Mouse (Mus musculus): ENCODE measurements around the gene Dok5. TPM values are rescaled to one million over a fixed set of nuclear protein-coding genes. Genes with fewer than 3 reads are reported as not detected.
A peak's percentile ranks its signal among the peaks of the same experiment; 100 is the strongest.

Gene Dok5
- polyA plus RNA-seq, 1 experiment from 2014 or later = 0.95 TPM

GRCm38 (mm10) chr2:170771555-170771954, 39.9 kb downstream of the Dok5 start:
- 11% methylated on average over 1 of the region's 1 CpGs for WGBS
- Histone ChIP-seq H3K4me2 (ENCODE audit: low read depth, severe bottlenecking) (no peak overlapping the region), H3K4me3 (ENCODE audit: low read depth, low read length) (no peak overlapping the region), H3K9ac (ENCODE audit: low read length) (no peak overlapping the region), H3K4me1 (ENCODE audit: control insufficient read depth, insufficient read depth, low read length) (peaks cover 2% of the 10 kb centered on the region; the same call in 1 of the 2 replicates), H3K36me3 (ENCODE audit: control insufficient read depth, insufficient read depth, low read length) (no peaks in the 10 kb centered on the region), H3K27ac (replicated peaks; ENCODE audit: low read depth, low read length) (no peak overlapping the region), H3K27me3 (ENCODE audit: control insufficient read depth, insufficient read depth, low read length) (no peaks in the 10 kb centered on the region), H3K9me3 (ENCODE audit: control insufficient read depth, low read length) (no peaks in the 10 kb centered on the region)
- ATAC-seq (ENCODE audit: insufficient number of reproducible peaks, low FRiP score, low TSS enrichment, low read depth) = no peak
- no peak for DNase-seq (ENCODE audit: low spot score)

GRCm38 (mm10) chr2:170772126-170772884, 40.7 kb downstream of the Dok5 start:
- ATAC-seq (ENCODE audit: insufficient number of reproducible peaks, low FRiP score, low TSS enrichment, low read depth) (no peak), DNase-seq (ENCODE audit: low spot score) (peak; percentile 49)
- H3K36me3 ChIP-seq (ENCODE audit: control insufficient read depth, insufficient read depth, low read length) = no peaks in the 10 kb centered on the region
- no peak overlapping the region for H3K9ac ChIP-seq (ENCODE audit: low read length)
- H3K4me1 ChIP-seq (ENCODE audit: control insufficient read depth, insufficient read depth, low read length) = peaks cover 2% of the 10 kb centered on the region; the same call in 1 of the 2 replicates
- H3K27ac ChIP-seq (replicated peaks; ENCODE audit: low read depth, low read length) = no peak overlapping the region
- H3K4me3 ChIP-seq (ENCODE audit: low read depth, low read length) = 0 out of 2 replicates have a peak overlapping the region, but pooled peaks have one; percentile 1
- H3K4me2 ChIP-seq (ENCODE audit: low read depth, severe bottlenecking) = peak overlapping the region; percentile 37
- H3K9me3 ChIP-seq (ENCODE audit: control insufficient read depth, low read length) = no peaks in the 10 kb centered on the region
- H3K27me3 ChIP-seq (ENCODE audit: control insufficient read depth, insufficient read depth, low read length) = no peaks in the 10 kb centered on the region
- 11% methylated on average over 19 of the region's 19 CpGs for WGBS

- Histone ChIP-seq H3K4me3 (ENCODE audit: low read depth, low read length) (no peak overlapping the region), H3K9me3 (ENCODE audit: control insufficient read depth, low read length) (no peaks in the 10 kb centered on the region), H3K36me3 (ENCODE audit: control insufficient read depth, insufficient read depth, low read length) (no peaks in the 10 kb centered on the region), H3K9ac (ENCODE audit: low read length) (no peak overlapping the region), H3K4me1 (ENCODE audit: control insufficient read depth, insufficient read depth, low read length) (peaks cover 2% of the 10 kb centered on the region; the same call in 1 of the 2 replicates), H3K4me2 (ENCODE audit: low read depth, severe bottlenecking) (no peak overlapping the region), H3K27me3 (ENCODE audit: control insufficient read depth, insufficient read depth, low read length) (no peaks in the 10 kb centered on the region), H3K27ac (replicated peaks; ENCODE audit: low read depth, low read length) (no peak overlapping the region)
- no peak for DNase-seq (ENCODE audit: low spot score)
- WGBS = 65% methylated on average over 8 of the region's 8 CpGs
- ATAC-seq (ENCODE audit: insufficient number of reproducible peaks, low FRiP score, low TSS enrichment, low read depth) = no peak
These were observed 41.3 kb downstream of the Dok5 start for GRCm38 (mm10) chr2:170772885-170773270.

- H3K27ac ChIP-seq (replicated peaks; ENCODE audit: low read depth, low read length) = no peak overlapping the region
- H3K4me3 ChIP-seq (ENCODE audit: low read depth, low read length) = no peak overlapping the region
- WGBS = 86% methylated on average over 15 of the region's 15 CpGs
- no peak overlapping the region for H3K4me2 ChIP-seq (ENCODE audit: low read depth, severe bottlenecking)
- H3K36me3 ChIP-seq (ENCODE audit: control insufficient read depth, insufficient read depth, low read length) = no peaks in the 10 kb centered on the region
- DNase-seq (ENCODE audit: low spot score) (no peak), ATAC-seq (ENCODE audit: insufficient number of reproducible peaks, low FRiP score, low TSS enrichment, low read depth) (no peak)
- no peaks in the 10 kb centered on the region for H3K27me3 ChIP-seq (ENCODE audit: control insufficient read depth, insufficient read depth, low read length)
- peaks cover 2% of the 10 kb centered on the region; the same call in 1 of the 2 replicates for H3K4me1 ChIP-seq (ENCODE audit: control insufficient read depth, insufficient read depth, low read length)
- H3K9ac ChIP-seq (ENCODE audit: low read length) = no peak overlapping the region
- H3K9me3 ChIP-seq (ENCODE audit: control insufficient read depth, low read length) = no peaks in the 10 kb centered on the region
These were observed 44.0 kb downstream of the Dok5 start for GRCm38 (mm10) chr2:170775577-170775976.

- Histone ChIP-seq H3K27me3 (ENCODE audit: control insufficient read depth, insufficient read depth, low read length) (no peaks in the 10 kb centered on the region), H3K9me3 (ENCODE audit: control insufficient read depth, low read length) (no peaks in the 10 kb centered on the region), H3K4me3 (ENCODE audit: low read depth, low read length) (no peak overlapping the region), H3K36me3 (ENCODE audit: control insufficient read depth, insufficient read depth, low read length) (no peaks in the 10 kb centered on the region), H3K4me2 (ENCODE audit: low read depth, severe bottlenecking) (no peak overlapping the region), H3K9ac (ENCODE audit: low read length) (no peak overlapping the region), H3K4me1 (ENCODE audit: control insufficient read depth, insufficient read depth, low read length) (peaks cover 2% of the 10 kb centered on the region; the same call in 1 of the 2 replicates), H3K27ac (replicated peaks; ENCODE audit: low read depth, low read length) (no peak overlapping the region)
- DNase-seq (ENCODE audit: low spot score) (no peak), ATAC-seq (ENCODE audit: insufficient number of reproducible peaks, low FRiP score, low TSS enrichment, low read depth) (no peak)
- WGBS = 91% methylated on average over 11 of the region's 11 CpGs
These were observed 44.5 kb downstream of the Dok5 start for GRCm38 (mm10) chr2:170776107-170776506.

- 80% methylated on average over 6 of the region's 6 CpGs for WGBS
- 0 out of 2 replicates have a peak, but pooled peaks cover 2% of the 10 kb centered on the region for H3K4me1 ChIP-seq (ENCODE audit: control insufficient read depth, insufficient read depth, low read length)
- no peak for DNase-seq (ENCODE audit: low spot score)
- no peaks in the 10 kb centered on the region for H3K9me3 ChIP-seq (ENCODE audit: control insufficient read depth, low read length)
- H3K36me3 ChIP-seq (ENCODE audit: control insufficient read depth, insufficient read depth, low read length) = no peaks in the 10 kb centered on the region
- no peak overlapping the region for H3K4me3 ChIP-seq (ENCODE audit: low read depth, low read length)
- no peak for ATAC-seq (ENCODE audit: insufficient number of reproducible peaks, low FRiP score, low TSS enrichment, low read depth)
- H3K4me2 ChIP-seq (ENCODE audit: low read depth, severe bottlenecking) = no peak overlapping the region
- H3K27ac ChIP-seq (replicated peaks; ENCODE audit: low read depth, low read length) = no peak overlapping the region
- H3K9ac ChIP-seq (ENCODE audit: low read length) = no peak overlapping the region
- no peaks in the 10 kb centered on the region for H3K27me3 ChIP-seq (ENCODE audit: control insufficient read depth, insufficient read depth, low read length)
These were observed 46.0 kb downstream of the Dok5 start for GRCm38 (mm10) chr2:170777572-170777971.

GRCm38 (mm10) chr2:170780010-170780750, 48.6 kb downstream of the Dok5 start:
- Histone ChIP-seq H3K4me3 (ENCODE audit: low read depth, low read length) (no peak overlapping the region), H3K27ac (replicated peaks; ENCODE audit: low read depth, low read length) (no peak overlapping the region), H3K36me3 (ENCODE audit: control insufficient read depth, insufficient read depth, low read length) (no peaks in the 10 kb centered on the region), H3K9ac (ENCODE audit: low read length) (no peak overlapping the region), H3K4me1 (ENCODE audit: control insufficient read depth, insufficient read depth, low read length) (no peaks in the 10 kb centered on the region), H3K4me2 (ENCODE audit: low read depth, severe bottlenecking) (no peak overlapping the region), H3K27me3 (ENCODE audit: control insufficient read depth, insufficient read depth, low read length) (no peaks in the 10 kb centered on the region), H3K9me3 (ENCODE audit: control insufficient read depth, low read length) (no peaks in the 10 kb centered on the region)
- ATAC-seq (ENCODE audit: insufficient number of reproducible peaks, low FRiP score, low TSS enrichment, low read depth) = no peak
- WGBS = 91% methylated on average over 11 of the region's 11 CpGs
- DNase-seq (ENCODE audit: low spot score) = no peak

- Histone ChIP-seq H3K36me3 (ENCODE audit: control insufficient read depth, insufficient read depth, low read length) (no peaks in the 10 kb centered on the region), H3K4me1 (ENCODE audit: control insufficient read depth, insufficient read depth, low read length) (no peaks in the 10 kb centered on the region), H3K9ac (ENCODE audit: low read length) (no peak overlapping the region), H3K9me3 (ENCODE audit: control insufficient read depth, low read length) (no peaks in the 10 kb centered on the region), H3K27ac (replicated peaks; ENCODE audit: low read depth, low read length) (no peak overlapping the region), H3K4me2 (ENCODE audit: low read depth, severe bottlenecking) (no peak overlapping the region), H3K27me3 (ENCODE audit: control insufficient read depth, insufficient read depth, low read length) (no peaks in the 10 kb centered on the region), H3K4me3 (ENCODE audit: low read depth, low read length) (no peak overlapping the region)
- 94% methylated on average over 10 of the region's 10 CpGs for WGBS
- ATAC-seq (ENCODE audit: insufficient number of reproducible peaks, low FRiP score, low TSS enrichment, low read depth) = no peak
- no peak for DNase-seq (ENCODE audit: low spot score)
These were observed 56.5 kb downstream of the Dok5 start for GRCm38 (mm10) chr2:170788101-170788500.
